In genomic region chr5:35765909-35766308, GRCm38 (mm10) we compare ENCODE assay signal across 24 mouse cellular contexts. TPM values are rescaled to one million over a fixed set of nuclear protein-coding genes. Genes with fewer than 3 reads are reported as not detected.
DNase-seq lines count a peak whose midpoint lies in the region; ATAC-seq lines count a peak whose summit lies in the region.
"Had no signal": no experiment of that assay in that cellular context is flagged by ENCODE, and none has a peak within 500 bp of the region (broad histone marks: within the 10 kb centered on the region; RNA-seq: fewer than 3 reads in every experiment).

No protein-coding gene starts in this region.

- H3K4me3 ChIP-seq in heart, embryonic 14.5 days (ENCODE audit: control insufficient read depth in 1 of 2, insufficient read depth in 1 of 2, low read depth in 1 of 2, low read length in 2 of 2), result no peak overlapping the region
- H3K4me3 ChIP-seq in heart, embryonic 10.5 days, result no peak overlapping the region
- H3K4me3 ChIP-seq: erythroblast, embryonic 14.5 days; heart, embryonic 13.5 days; hindbrain, embryonic 12.5 days; intestine, embryonic 15.5 days; neural tube, embryonic 15.5 days had no signal

- H3K4me2 ChIP-seq in heart, embryonic 14.5 days (ENCODE audit: low read length), result no peak overlapping the region
- H3K4me2 ChIP-seq: heart, embryonic 13.5 days; hindbrain, embryonic 12.5 days; intestine, embryonic 15.5 days; lung, embryonic 14.5 days; neural tube, embryonic 15.5 days had no signal

- no peak overlapping the region for H3K9ac ChIP-seq in heart, embryonic 14.5 days (ENCODE audit: low read length)
- H3K9ac ChIP-seq: heart, embryonic 13.5 days; hindbrain, embryonic 12.5 days; intestine, embryonic 15.5 days; liver, embryonic 14.5 days; lung, embryonic 14.5 days; neural tube, embryonic 15.5 days had no signal

- ATAC-seq in heart, embryonic 14.5 days (ENCODE audit: insufficient number of reproducible peaks, insufficient read depth, low FRiP score, low read depth), result peak; percentile 18; the same call in 1 of the 2 replicates
- ATAC-seq: forebrain, embryonic 16.5 days; hindbrain, postnatal 0 days; intestine, embryonic 15.5 days had no signal

- no peaks in the 10 kb centered on the region for H3K36me3 ChIP-seq in heart, embryonic 14.5 days (ENCODE audit: control insufficient read depth, insufficient read depth, low read length)
- no peaks in the 10 kb centered on the region for H3K36me3 ChIP-seq in heart, embryonic 10.5 days
- H3K36me3 ChIP-seq: heart, embryonic 13.5 days; hindbrain, embryonic 12.5 days; intestine, embryonic 15.5 days; neural tube, embryonic 15.5 days had no signal

- 0 out of 2 replicates have a peak, but pooled peaks cover 7% of the 10 kb centered on the region for H3K27me3 ChIP-seq in heart, embryonic 14.5 days (ENCODE audit: control insufficient read depth, insufficient read depth, low read length)
- peaks cover 36% of the 10 kb centered on the region for H3K27me3 ChIP-seq in heart, embryonic 10.5 days (ENCODE audit: insufficient read depth, poor library complexity, severe bottlenecking)
- H3K27me3 ChIP-seq: intestine, embryonic 15.5 days had no signal

- H3K9me3 ChIP-seq in heart, embryonic 14.5 days (ENCODE audit: control insufficient read depth, low read length), result no peaks in the 10 kb centered on the region
- H3K9me3 ChIP-seq in heart, embryonic 10.5 days, result no peaks in the 10 kb centered on the region
- H3K9me3 ChIP-seq: heart, embryonic 13.5 days; hindbrain, embryonic 12.5 days; intestine, embryonic 15.5 days; neural tube, embryonic 15.5 days had no signal

- 65% methylated on average over 6 of the region's 6 CpGs for WGBS in heart, embryonic 14.5 days
- WGBS in heart, embryonic 10.5 days, result 75% methylated on average over 6 of the region's 6 CpGs

- H3K27ac ChIP-seq in heart, embryonic 14.5 days (replicated peaks in 1 of 2; ENCODE audit: control insufficient read depth in 1 of 2, insufficient read depth in 1 of 2, low read depth in 2 of 2, low read length in 2 of 2), result no peak overlapping the region
- H3K27ac ChIP-seq in heart, embryonic 10.5 days, result no peak overlapping the region
- H3K27ac ChIP-seq: heart, embryonic 13.5 days; hindbrain, embryonic 12.5 days; hindbrain, postnatal 0 days; intestine, embryonic 15.5 days; liver, embryonic 14.5 days; neural tube, embryonic 15.5 days had no signal

- peaks cover 37% of the 10 kb centered on the region in 2 experiments for H3K4me1 ChIP-seq in heart, embryonic 14.5 days (ENCODE audit: control insufficient read depth in 2 of 2, insufficient read depth in 2 of 2, low read length in 2 of 2)
- H3K4me1 ChIP-seq in heart, embryonic 10.5 days, result peaks cover 53% of the 10 kb centered on the region

- no peak for DNase-seq in heart, embryonic 10.5 days (ENCODE audit: low spot score)
- peak; percentile 44 to 72 for DNase-seq in kidney, postnatal 25 days
- DNase-seq in kidney, adult 11 months, result no peak
- peak; percentile 31 for DNase-seq in adipocyte (ENCODE audit: low spot score)
- DNase-seq in lung, postnatal 14 days, result peak; percentile 26
- DNase-seq: adrenal gland, adult 8-10 months; B cell, adult 2 months; cerebellum, adult 2 months; cerebellum, postnatal 14 days; layer of hippocampus, postnatal 36 days; left cerebral cortex, postnatal 4 days; lung, embryonic 14.5 days; midbrain, embryonic 14.5 days; retina, postnatal 1 day; right cerebral cortex, postnatal 14 days had no signal

RNA-seq across cellular contexts. Expression of gene Ablim2, which starts 8.2 kb away (rescaled TPM):
- 3.7 and 4.0 TPM in 2 replicates for polyA plus RNA-seq in heart, embryonic 14.5 days (2014; fragmentation: Nextera tagmentation; extraction: Ambion mirVana)
- polyA plus RNA-seq in heart, embryonic 10.5 days (2016; fragmentation: Nextera tagmentation; extraction: Ambion mirVana), result 1.7 and 2.6 TPM in 2 replicates
- polyA plus RNA-seq: erythroblast, embryonic 14.5 days had no signal

RNA-seq across cellular contexts. Expression of gene Sh3tc1, which starts 26.1 kb away (rescaled TPM):
- polyA plus RNA-seq in heart, embryonic 14.5 days (2014; fragmentation: Nextera tagmentation; extraction: Ambion mirVana), result 6.3 and 7.8 TPM in 2 replicates
- 7.8 and 13.1 TPM in 2 replicates for polyA plus RNA-seq in heart, embryonic 10.5 days (2016; fragmentation: Nextera tagmentation; extraction: Ambion mirVana)

Comparison
In these comparisons a context has a peak if more than half of its experiments do, and no peak if none do; other contexts are left out.
1. DNase-seq: peak in kidney, postnatal 25 days (2 of 2), adipocyte (single experiment) and lung, postnatal 14 days (single experiment); none in heart, embryonic 10.5 days (single experiment) and kidney, adult 11 months (single experiment).